Mouse (Mus musculus) adipocyte (in vitro differentiated cells): ENCODE measurements around the gene P3h4.
A peak's percentile ranks its signal among the peaks of the same experiment; 100 is the strongest.

ENCODE experiments used
- DNase-seq: peaks from one replicate; pipeline ENCODE4 v3.0.0-alpha.2; 2016; ENCODE audit warnings: low spot score

Gene P3h4

DNA sequence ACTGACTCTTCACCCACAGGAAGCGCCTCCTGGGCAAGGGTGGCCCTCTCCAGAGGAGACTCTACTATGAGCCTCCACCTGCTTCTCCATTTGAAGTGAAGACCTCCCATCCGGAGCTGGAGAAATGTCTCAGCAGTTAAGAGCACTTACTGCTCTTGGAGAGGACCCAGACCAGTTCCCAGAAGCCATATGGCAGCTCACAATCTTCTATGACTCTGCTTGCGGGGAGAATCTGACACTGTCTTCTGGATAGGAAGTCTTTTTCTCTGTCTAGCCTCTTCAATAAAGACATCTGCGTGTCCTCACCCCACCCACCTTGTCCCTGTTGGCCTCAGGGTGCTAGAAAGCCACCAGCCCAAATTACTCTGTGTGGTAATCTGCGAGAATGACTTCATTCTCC, 21.7 kb downstream of the P3h4 start:
- DNase-seq: no peak

DNA sequence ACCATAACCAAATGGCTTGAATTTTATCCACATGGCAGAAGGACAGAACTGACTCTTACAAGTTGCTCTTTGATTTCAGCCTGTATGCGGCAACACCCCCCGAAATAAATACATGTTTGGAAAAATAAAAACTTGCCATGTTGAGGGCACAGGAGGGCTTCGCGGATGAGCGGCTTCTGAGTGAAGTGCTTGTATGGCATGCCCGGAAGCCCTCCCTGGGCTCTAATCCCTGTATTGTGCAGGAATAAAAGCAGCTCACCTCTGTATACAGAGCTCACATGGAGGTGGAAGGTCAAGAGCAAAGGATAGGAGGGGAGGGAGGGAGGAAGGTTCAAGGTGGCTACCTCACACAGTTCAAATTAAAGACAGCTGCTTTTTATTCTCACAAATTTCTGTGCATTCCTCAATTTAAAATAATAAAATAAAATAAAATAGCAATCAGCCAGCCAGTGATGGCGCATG, 22.7 kb downstream of the P3h4 start:
- DNase-seq: no peak

DNA sequence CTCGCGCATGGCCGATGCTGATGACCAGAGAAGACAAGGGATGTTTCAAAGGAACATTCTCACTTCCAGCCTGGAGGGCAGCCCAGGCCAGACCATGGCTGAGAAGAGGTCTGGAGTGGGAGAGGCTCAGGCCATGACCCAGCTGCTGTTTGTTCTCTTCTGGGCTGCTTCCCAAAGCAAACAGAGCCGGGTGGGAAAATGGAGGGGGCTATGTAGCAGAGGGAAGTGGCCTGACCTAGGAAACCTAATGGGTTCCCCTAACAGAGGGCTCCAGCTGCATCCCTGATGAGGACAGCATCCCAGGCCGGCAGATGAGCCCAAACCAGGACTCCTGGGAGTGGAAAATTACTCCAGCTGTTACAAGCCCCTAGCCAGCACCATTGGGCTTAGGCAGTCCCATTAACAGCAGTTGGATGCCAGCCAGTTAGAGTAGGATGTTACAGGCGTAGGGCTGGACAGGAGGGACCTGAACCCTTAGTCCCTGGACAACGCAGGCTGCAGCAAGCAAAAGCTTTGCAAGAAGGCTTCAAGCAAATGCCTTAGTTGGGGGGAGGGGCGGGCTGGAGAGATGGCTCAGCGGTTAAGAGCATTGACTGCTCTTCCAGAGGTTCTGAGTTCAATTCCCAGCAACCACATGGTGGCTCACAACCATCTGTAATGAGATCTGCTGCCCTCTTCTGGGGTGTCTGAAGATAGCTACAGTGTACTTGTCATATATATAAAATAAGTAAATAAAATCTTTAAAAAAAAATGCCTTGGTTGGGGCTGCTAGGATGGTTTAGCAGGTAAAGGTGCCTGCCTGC, 23.4 kb downstream of the P3h4 start:
- DNase-seq: peak; percentile 58

DNA sequence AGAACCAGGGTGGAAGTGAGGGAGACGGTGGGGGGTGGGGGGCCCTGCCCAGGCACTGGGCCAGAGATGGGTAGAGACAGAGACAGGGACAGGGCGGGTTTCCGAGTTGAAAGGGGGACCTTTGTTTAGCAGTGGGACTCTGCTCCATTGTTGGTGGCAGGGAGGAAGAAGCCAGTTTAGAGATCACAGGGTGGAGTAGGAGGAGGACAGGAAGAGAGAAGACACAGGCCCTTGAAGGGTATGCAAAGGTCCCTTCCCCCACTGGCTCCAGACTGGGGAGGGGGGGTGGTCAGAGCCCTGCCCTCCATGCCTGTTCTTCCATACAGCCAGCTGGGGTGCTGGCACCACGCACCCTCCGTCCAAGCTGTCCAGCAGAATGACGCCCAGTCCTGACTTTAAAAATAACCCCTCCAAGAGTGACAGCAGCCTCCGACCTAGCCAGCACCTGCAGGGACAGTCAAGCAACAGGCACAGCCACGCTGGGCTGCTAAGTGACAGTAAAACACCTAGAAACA, 24.6 kb downstream of the P3h4 start:
- no peak for DNase-seq

DNA sequence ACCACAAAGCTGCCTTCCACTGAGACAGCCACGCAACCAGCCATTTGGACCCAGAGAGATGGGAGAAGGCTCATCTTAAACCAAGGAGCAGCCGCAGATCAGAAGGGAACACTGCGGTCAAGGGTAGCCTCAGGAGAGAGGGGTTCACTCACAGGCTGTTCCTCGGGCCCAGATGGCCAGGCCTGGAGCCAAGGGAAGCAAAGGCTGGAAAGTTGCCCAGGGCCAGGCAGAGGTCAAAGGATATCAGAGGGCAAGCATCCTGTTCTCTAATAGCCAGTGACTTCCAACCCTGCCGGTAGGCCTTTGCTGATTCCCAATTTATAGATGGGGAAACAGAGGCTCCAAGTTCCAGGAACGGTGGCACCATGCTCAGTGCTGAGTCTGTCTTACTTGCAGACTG, 26.0 kb downstream of the P3h4 start:
- DNase-seq: peak; percentile 61

DNA sequence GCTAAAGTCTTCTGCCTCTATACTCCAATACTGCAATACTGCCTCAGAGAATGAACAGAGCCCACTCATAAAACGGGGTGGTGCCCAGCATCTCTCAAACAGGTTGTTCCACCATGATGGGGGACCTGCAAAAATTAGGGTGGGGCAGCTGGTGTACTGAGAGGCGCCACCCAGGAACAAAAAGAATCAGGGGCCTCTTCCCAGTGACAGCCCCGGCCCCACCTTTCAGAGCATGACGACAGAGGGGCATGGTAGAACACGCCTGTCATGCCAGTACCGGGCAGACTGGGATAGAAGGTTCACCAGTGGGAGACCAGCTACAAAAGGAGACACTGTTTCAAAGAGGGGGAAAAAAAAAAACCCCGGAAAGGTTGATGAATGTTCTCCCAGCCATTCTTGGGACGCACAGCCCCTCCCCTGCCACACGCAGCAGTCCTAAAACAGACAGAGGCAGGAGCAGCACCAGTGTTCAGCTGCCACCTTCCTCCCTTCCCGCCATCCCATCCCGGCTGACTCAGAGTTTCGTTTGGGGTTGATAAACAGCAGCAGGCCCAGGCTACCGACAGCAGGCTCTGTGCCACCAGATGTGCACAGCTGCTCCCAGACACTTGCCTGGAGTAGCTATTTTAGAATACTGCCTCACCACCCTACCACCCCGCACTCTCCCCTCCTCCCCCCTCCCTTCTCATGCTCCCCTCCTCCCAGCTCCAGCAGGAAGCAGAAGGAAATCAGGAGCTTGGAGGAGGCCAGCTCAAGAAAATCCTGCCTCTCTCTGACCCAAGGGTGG, 26.9 kb downstream of the P3h4 start:
- peak; percentile 56 for DNase-seq

DNA sequence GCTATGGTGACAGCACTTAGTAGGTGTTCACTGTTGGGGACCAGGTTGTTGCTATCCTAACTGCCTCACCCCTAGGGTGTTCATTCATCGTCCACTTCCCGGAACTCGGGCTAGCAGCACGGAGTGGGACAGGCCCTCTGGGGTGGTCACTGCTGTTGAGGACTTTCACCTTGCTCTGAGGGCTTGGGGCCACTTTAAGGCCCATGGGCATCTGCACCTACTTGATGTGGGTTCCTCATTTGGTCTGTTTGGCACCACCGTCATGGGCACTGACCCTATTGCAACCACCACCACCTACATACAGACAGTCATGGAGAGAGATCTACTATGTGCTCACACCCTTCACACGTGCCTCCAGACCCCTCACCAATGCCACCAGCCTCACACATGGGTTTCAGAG, 27.5 kb downstream of the P3h4 start:
- DNase-seq: no peak

DNA sequence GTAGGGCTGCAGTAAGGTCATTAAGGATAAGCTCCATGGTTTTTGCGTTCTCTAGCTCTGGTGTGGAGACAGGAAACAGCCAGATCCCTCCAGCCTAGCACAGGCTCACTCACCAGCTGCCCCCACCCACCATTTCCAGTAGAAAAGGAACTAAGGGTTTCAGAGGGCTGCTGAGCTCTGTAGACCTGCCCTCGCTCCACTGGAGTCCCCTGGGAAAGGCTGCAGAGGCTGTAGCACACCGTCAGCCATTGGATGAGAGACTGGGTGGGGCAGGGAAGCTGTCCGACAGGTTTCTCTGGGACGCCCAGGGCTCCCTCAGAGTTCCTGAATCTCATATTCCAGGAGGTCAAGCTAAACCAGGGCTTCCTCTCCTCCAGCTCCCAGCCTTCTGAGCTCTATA, 28.1 kb downstream of the P3h4 start:
- no peak for DNase-seq

DNA sequence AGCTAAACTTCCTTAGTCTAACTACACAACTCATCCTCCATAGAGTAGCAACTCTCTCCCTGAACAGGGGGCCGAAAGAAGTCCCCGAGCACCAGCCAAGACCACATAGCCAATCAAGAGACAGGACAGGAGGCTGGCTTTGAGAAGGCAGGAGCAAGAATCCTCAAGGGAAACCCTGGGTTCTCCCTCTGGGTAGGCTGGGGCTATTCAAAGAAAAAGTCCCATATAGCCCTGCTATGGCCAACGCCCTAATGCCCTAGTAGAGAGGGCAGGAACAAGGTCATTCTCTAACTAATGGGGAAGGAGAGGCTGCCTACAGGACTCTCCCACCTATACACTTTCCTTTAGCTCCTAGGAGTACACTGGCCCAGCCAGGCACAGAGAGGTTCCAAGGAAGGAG, 29.6 kb downstream of the P3h4 start:
- DNase-seq: no peak

DNA sequence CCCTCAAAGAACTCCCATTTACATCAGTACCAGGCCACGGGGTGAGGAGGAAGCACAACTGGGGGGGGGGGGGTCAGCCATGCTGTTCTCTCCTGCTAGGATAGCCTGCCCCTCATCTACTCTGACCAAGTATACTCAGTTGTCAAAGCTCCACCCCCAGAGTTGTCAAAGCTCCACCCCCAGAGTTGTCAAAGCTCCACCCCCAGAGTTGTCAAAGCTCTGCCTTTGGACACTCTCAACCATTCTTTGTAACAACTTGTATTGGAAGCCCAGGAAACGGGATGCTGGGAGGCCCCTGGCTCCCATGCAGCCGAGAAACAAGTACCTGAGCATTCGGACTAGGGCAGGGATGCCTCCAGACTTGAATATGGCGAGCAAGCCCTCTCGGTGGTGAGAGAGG, 32.0 kb downstream of the P3h4 start:
- no peak for DNase-seq

DNA sequence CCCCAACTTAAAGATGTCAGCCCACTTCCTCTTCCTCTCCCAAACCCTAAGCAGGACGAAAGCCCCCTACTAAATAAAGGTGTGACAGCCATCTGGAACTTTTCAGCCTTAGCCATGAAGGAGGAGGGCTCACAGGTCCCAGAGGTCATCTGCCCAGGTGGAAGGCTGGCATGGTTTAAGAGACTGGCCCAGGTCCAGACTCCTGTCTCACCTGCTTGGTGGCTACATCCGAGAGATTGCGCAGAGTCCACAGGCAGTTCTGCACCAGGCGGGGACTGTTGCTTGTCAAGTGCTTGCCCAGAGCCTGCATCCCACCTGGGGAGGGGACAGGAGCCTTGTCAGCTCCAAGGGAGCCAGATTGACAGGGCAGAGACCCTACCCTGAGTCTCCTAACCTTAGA, 35.3 kb downstream of the P3h4 start:
- DNase-seq: no peak

DNA sequence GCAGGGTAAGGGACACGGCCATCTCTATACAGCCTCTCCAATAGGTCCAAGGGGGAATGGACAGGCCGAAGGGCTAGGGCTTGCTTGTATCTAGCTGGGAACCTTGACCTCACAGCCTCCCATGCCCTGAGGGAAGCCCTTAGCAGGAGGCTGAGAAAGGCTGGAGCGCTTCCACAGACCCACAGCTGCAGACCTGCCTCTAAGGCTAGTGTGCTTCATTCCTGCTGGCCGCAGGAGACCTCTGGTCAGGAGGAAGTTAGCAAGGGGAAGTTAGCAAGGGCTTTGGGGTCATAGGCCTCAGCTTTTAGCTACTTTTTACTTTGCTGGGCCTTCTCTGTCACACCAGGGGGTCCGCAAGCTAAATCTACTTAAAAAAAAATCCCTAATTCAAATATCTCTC, 36.2 kb downstream of the P3h4 start:
- no peak for DNase-seq

DNA sequence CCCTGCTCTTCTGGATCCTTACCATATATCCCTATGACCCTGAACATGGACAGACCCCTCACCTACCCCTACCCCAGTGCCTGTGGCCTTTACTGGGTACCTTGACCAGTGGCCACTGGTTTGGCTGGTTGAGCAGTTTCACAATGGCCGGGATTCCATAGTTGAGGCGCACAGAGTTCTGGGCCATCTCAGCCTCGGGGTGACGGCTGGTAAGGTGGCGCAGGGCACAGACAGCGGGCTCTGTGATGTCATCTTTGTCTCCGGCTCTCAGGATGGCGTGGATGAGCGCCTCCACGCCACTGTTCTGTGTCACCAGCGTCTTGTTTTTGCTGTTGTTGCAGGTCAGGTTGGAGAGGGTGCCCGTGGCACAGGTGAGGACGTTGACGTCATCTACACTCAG, 36.6 kb downstream of the P3h4 start:
- no peak for DNase-seq

DNA sequence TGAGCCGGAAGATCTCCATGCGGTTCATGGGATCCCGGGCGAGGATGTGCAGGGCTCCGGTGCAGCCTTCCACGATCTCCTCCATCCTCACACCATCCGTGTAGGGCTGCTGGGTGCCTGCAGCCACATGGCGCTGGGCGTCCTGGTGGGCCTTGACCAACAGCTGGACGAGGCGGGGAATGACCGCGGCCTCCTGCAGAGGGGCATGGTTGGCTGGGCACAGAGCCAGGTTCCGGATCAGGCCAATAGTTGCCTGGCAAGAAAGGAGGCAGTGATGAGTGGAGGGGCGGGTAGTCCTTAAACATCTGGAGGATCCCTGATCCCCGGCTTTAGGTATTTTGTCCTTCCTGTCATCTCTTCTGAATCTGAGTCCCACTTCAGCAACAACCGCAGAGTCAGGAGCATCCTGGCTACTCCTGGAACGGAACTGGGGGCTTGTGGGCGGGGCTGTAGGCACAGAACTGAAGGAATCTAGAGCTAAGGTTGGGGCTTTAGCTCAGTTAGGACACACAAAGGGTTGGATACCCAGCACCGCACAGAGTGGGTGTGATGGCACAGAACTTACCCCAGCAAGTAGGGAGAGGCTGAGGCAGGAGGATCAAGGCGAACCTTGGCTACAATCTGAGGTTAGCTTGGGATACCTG, 37.8 kb downstream of the P3h4 start:
- DNase-seq: no peak

DNA sequence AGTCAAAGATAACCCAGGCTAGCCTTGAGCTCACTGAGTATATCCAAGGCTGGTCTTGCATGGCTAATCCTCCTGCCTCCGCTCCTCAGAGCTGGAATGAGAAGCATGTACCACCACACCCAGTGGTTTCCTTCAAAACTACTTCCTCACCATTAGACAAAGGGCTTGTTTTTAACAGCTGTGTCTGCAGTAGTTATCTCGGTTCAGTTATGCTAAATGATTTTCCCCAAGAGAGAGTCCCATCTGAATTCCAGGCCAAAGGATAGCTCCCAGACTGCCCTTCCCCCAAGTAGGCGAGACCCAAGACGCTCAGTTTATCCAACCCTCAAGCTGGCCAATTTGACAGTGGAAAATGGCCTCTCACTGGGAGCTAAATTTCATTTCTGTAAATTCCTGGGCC, 38.6 kb downstream of the P3h4 start:
- peak; percentile 47 for DNase-seq

DNA sequence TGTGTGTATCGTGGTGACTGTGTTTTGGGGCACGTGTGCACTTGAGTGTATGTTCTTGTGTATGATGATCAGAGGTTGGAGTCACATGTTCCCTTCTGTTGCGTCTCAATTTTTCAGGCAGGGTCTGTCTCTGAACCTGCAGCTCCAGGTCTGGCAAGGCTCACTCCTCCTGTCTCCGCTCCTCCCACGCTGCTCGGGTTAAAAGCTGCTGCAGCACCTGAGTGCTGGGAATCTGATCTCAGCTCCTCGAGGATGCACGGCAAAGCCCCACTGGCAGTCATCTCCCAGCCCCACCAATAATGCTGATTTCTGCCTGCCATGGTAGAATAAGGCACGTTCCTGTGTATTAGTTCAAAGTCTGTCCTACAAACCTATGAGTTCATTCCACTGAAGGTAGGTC, 39.5 kb downstream of the P3h4 start:
- DNase-seq: no peak

DNA sequence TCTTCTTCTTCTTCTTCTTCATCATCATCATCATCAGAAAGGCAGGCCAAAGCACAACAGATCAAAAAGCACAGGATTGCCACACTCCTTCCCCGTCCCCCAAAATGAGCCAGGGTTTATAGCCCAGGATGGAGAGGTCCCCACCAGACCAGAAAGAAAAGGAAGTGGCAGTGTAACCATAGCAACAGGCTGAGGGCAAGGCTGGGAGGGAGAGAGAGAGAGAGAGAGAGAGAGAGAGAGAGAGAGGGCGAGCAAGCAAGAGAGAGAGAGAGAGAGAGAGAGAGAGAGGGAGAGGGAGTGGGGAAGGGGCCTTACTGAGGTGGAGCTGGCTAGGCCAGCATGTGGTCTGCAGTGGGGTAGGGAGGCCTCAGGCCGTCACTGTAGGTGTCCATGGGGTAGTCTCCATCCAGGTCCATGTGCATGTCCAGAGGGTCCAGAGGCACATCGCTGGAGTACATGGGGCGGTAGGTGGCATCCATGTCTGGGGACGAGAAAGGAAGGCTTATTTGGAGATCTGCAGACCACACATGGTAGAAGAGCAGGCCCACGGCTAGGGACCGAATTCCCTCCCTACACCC, 42.6 kb downstream of the P3h4 start:
- DNase-seq: no peak

DNA sequence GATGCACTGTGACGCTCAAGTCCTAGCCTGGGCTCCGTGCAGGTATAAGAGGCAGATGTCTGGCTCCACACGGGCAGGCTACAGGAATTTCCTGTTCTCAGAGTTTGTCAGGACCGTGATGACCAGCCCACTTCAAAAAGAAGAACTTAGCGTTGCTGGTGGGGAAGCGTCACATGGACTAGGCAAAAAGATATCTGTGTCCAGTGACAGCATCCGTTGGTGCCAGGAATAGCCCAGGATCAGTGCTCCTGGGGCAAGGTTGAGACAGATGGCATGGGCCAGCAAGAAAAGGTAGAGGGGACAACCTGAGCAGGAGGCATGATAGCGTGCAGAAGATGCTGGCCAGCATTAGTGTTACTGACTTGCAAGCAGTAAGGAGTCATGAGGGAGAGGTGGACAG, 44.8 kb downstream of the P3h4 start:
- DNase-seq: no peak

DNA sequence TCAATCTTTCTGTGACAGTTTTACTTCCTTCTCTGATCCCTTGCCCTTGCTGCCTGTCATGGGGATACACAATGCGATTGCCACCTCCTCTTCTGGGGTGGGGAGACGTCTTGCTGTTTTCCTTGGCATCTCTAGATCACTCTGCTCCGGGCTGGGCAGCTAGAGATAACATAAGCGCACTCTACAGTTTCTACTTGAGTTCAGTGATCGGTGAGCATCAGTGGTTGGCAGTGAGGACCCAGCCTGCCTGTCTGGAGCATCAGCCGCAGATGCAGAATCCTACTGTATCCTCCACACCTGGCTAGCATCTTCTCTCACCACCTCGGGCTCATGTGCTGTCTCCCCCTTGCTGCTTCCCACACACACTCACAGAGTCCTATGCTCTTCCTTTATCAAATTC, 45.5 kb downstream of the P3h4 start:
- no peak for DNase-seq

DNA sequence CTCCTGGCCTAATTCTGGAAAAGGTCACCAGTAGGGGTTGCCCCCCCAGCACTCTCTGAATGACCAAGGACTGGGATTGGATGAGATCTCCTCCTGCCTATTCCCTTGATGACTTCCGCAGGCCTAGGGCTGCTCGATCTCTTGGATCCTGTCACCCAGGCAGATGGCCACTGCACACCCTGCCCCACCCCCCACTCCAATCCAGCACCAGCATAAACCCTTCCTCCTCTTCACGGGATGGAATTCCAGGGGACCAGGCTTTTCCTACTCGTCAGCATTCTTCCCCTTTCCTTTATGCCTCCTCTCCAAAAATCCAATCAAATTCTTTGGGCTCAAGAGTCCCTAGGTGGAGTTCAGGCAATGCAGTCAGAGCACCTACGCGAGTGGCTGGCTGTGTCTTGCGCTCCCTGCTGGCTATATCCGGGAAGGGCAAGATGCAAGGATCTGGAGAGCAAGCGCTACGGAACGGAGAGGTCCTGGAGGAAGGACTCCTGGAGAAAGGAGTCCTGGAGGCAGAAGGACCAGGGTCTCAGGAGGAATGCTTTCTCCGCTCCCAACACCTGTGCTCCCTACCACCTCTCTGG, 51.6 kb downstream of the P3h4 start:
- no peak for DNase-seq

DNA sequence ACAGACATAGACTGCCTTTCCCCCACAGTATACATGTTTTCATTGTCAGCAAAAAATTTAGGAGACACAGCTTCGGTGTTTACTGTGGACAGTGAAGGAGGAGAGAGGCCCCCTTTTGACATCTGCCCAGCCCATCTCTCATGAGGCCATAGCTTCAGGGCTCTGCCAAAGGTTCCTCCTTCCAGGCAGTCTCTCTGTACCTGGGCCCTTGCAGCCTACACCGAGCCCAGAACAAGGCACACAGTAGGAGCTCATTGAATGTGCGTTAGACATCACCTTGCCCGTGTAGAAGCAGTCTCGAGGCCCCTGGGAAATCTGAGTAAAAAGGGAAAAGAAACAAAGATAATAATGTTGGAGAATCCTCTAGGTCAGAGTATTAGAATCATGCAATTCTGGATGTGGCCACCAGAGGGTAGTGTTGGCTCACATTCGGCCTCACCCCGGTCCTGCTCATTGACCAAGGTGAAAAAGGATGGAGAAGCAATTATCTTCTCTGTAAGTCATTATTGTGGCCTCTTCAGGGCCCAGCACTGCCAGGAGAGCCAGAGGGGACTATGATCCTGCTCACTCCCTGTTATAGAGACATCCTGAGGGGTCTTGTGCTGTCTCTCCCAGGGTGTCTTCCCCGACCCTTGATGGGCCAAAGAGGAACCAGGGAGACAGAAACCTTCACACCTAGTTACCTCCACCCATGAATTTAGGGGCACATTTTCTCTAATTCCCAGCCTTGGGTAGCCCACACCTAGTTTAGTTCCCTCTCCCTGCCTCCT, 52.2 kb downstream of the P3h4 start:
- DNase-seq: peak; percentile 80
